Mouse (Mus musculus) intestine, embryonic 14.5 days (tissue): ENCODE results near the gene Hist1h2bb. TPM values are rescaled to one million over a fixed set of nuclear protein-coding genes. Genes with fewer than 3 reads are reported as not detected.

Experiments
- ATAC-seq: fragments of 200-750 bp; cut with Nextera tagmentation; replicated peaks from 2 replicates; pipeline ENCODE4 v1.8.0; 2017; ENCODE audit warnings: low read depth, moderate number of reproducible peaks, moderate TSS enrichment, moderate library complexity; ENCODE audit not compliant: low FRiP score, low TSS enrichment
- DNase-seq: peaks from one replicate; pipeline ENCODE4 v3.0.0-alpha.2; 2018; ENCODE audit warnings: low spot score
- H3K27ac ChIP-seq: fragments of 300-500 bp; sonication (generic); 2 replicates; pipeline ENCODE4 v1.5.1; 2014; ENCODE audit warnings: low read depth, mild to moderate bottlenecking, control low read depth
- H3K27me3 ChIP-seq: fragments of 300-500 bp; sonication (generic); replicated peaks from 2 replicates; pipeline ENCODE4 v1.6.1; 2014; ENCODE audit warnings: low read length, control low read depth; ENCODE audit not compliant: control insufficient read depth, insufficient read depth
- H3K36me3 ChIP-seq: fragments of 300-500 bp; sonication (generic); 2 replicates; pipeline ENCODE4 v1.6.1; 2014; ENCODE audit warnings: low read length, control low read depth; ENCODE audit not compliant: control insufficient read depth, insufficient read depth
- H3K4me1 ChIP-seq: fragments of 300-500 bp; sonication (generic); replicated peaks from 2 replicates; pipeline ENCODE4 v1.6.1; 2014; ENCODE audit warnings: low read length, control low read depth, mixed read lengths; ENCODE audit not compliant: control insufficient read depth, insufficient read depth
- H3K4me2 ChIP-seq: fragments of 300-500 bp; sonication (generic); 2 replicates; pipeline ENCODE4 v1.6.1; 2014; ENCODE audit warnings: low read length
- H3K4me3 ChIP-seq: fragments of 300-500 bp; sonication (generic); 2 replicates; pipeline ENCODE4 v1.5.1; 2014; ENCODE audit warnings: low read depth, low read length, control low read depth, mixed read lengths
- H3K9ac ChIP-seq: fragments of 300-500 bp; sonication (generic); 2 replicates; pipeline ENCODE4 v1.6.1; 2014; ENCODE audit warnings: mild to moderate bottlenecking, low read length
- H3K9me3 ChIP-seq: fragments of 300-500 bp; sonication (generic); 2 replicates; pipeline ENCODE4 v1.6.1; 2016; ENCODE audit warnings: low read length, control low read depth; ENCODE audit not compliant: control insufficient read depth
- WGBS: fragments of 180-500 bp; shearing (Covaris S2); extraction: QIAGEN DNeasy Blood & Tissue Kit; methylation state at CpG from one replicate; pipeline ENCODE4 v1.1.7; 2014; 5-methylcytosine and 5-hydroxymethylcytosine counted together
- microRNA-seq: library from miRNA; unstranded; fragments of <30 nt; microRNA quantifications from one replicate; pipeline ENCODE4, GENCODE M21; 2016
- polyA plus RNA-seq: library from polyadenylated mRNA; unstranded; fragments of >200 nt; fragmentation: Nextera tagmentation; extraction: Ambion mirVana; gene quantifications from 2 replicates; pipeline ENCODE4 v1.2.1, GENCODE M21; 2014

Hist1h2bb gene
- polyA plus RNA-seq, 1 experiment from 2014 or later: 5.0 TPM

DNA sequence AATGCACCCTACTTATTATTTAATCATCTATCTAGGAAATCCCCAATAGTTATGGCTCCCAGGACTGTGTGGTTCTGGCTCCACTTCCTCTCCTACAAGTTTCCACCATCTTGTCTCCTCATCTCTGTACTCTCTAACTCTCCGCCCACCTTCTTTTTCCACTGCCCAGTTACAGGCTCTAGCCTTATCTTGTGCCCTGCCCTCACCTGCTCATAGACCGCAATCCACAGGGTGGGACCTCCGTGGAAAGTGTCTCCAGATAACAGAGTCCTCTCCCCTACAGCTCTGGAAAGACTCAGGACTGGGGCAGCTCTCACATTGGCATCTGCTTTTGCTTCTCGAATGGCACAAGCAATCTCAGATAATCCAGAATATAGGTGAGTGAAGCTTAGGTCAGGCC, 32.5 kb downstream of the Hist1h2bb start:
- ATAC-seq (no peak), DNase-seq (no peak)
- H3K9ac ChIP-seq: no peak overlapping the region
- no peaks in the 10 kb centered on the region for H3K27me3 ChIP-seq
- H3K27ac ChIP-seq: no peak overlapping the region
- no peak overlapping the region for H3K4me3 ChIP-seq
- H3K36me3 ChIP-seq: no peaks in the 10 kb centered on the region
- WGBS: 69% methylated on average over 4 of the region's 4 CpGs
- no peak overlapping the region for H3K4me2 ChIP-seq
- H3K9me3 ChIP-seq: no peaks in the 10 kb centered on the region
- no peaks in the 10 kb centered on the region for H3K4me1 ChIP-seq

DNA sequence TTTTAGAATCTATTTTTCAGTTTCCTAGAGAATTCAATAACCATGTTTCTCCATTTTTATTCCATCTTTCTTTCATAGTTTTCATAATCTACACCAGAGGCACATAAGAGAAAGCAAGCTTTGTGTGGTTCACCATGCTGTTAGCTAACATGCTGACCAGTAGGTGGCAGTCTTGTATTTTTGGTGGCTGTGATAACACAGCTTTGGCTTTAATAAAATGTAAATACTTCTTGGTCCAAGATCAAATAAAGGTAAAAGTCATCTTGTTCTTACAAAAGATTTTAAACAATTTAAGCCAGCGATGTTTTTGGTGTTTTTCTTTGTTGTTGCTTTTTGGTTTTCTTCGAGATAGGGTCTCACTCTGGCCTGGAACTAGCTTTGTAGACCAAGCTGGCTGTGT, 46.0 kb downstream of the Hist1h2bb start:
- H3K27me3 ChIP-seq: no peaks in the 10 kb centered on the region
- no peak for DNase-seq
- no peaks in the 10 kb centered on the region for H3K4me1 ChIP-seq
- no peak overlapping the region for H3K9ac ChIP-seq
- 40% methylated on average over 2 of the region's 2 CpGs for WGBS
- H3K4me3 ChIP-seq: no peak overlapping the region
- no peak; the same call in 1 of the 2 replicates for ATAC-seq
- H3K27ac ChIP-seq: no peak overlapping the region
- no peaks in the 10 kb centered on the region for H3K36me3 ChIP-seq
- H3K9me3 ChIP-seq: no peaks in the 10 kb centered on the region
- H3K4me2 ChIP-seq: no peak overlapping the region

Small RNA genes lying within 50 kb of the gene (microRNA-seq; reads per million reads assigned to microRNA genes)
- gene Gm44314 (not detected), gene Gm44484 (not detected)

Other genes with a start within 250 kb of the Hist1h2bb start
- 6.5 and 6.9 TPM in 2 replicates for gene Hist1h4h, start 215.7 kb upstream of the Hist1h2bb start, polyA plus RNA-seq
- gene Hist1h2af, start 212.8 kb upstream of the Hist1h2bb start, polyA plus RNA-seq: 12.1 and 15.7 TPM in 2 replicates
- 6.1 and 8.1 TPM in 2 replicates for gene Hist1h3g, start 211.3 kb upstream of the Hist1h2bb start, polyA plus RNA-seq
- gene Hist1h2bh, start 203.3 kb upstream of the Hist1h2bb start, polyA plus RNA-seq: 0.47 and 1.1 TPM in 2 replicates
- gene Hist1h3f, start 202.7 kb upstream of the Hist1h2bb start, polyA plus RNA-seq: 1.1 and 1.2 TPM in 2 replicates
- 1.3 and 1.4 TPM in 2 replicates for gene Hist1h4f, start 195.1 kb upstream of the Hist1h2bb start, polyA plus RNA-seq
- gene Hist1h1d, start 193.5 kb upstream of the Hist1h2bb start, polyA plus RNA-seq: 0.64 and 0.90 TPM in 2 replicates
- gene Hist1h3e, start 184.4 kb upstream of the Hist1h2bb start, polyA plus RNA-seq: 9.3 and 9.7 TPM in 2 replicates
- 106 and 114 TPM in 2 replicates for gene Hist1h2ae, start 175.5 kb upstream of the Hist1h2bb start, polyA plus RNA-seq
- 6.1 and 7.6 TPM in 2 replicates for gene Hist1h2bg, start 175.3 kb upstream of the Hist1h2bb start, polyA plus RNA-seq
- 7.0 and 7.1 TPM in 2 replicates for gene Hist1h2bf, start 172.5 kb upstream of the Hist1h2bb start, polyA plus RNA-seq
- gene Hist1h2ad, start 172.4 kb upstream of the Hist1h2bb start, polyA plus RNA-seq: 2.2 and 4.2 TPM in 2 replicates
- 9.6 and 12.5 TPM in 2 replicates for gene Hist1h3d, start 171.0 kb upstream of the Hist1h2bb start, polyA plus RNA-seq
- gene Hist1h4d, start 165.1 kb upstream of the Hist1h2bb start, polyA plus RNA-seq: 111 and 114 TPM in 2 replicates
- gene Hist1h2be, start 125.6 kb upstream of the Hist1h2bb start, polyA plus RNA-seq: 1.5 and 1.9 TPM in 2 replicates
- 16.6 and 19.2 TPM in 2 replicates for gene Hist1h1e, start 124.2 kb upstream of the Hist1h2bb start, polyA plus RNA-seq
- gene Hist1h2ac, start 62.8 kb upstream of the Hist1h2bb start, polyA plus RNA-seq: 1.4 and 1.6 TPM in 2 replicates
- 46.3 and 57.5 TPM in 2 replicates for gene Hist1h2bc, start 62.5 kb upstream of the Hist1h2bb start, polyA plus RNA-seq
- gene Hist1h1t, start 50.9 kb upstream of the Hist1h2bb start, polyA plus RNA-seq: 0.27 TPM in 1 of 2 replicates, not detected in the other
- gene Hist1h4c, start 48.3 kb upstream of the Hist1h2bb start, polyA plus RNA-seq: 6.7 and 10.4 TPM in 2 replicates
- gene Hfe, start 35.9 kb upstream of the Hist1h2bb start, polyA plus RNA-seq: 7.2 and 7.8 TPM in 2 replicates
- 24.4 and 30.8 TPM in 2 replicates for gene Hist1h1c, start 7.9 kb upstream of the Hist1h2bb start, polyA plus RNA-seq
- gene Hist1h3c, start 1.1 kb upstream of the Hist1h2bb start, polyA plus RNA-seq: 6.9 and 7.9 TPM in 2 replicates
- 49.6 and 49.8 TPM in 2 replicates for gene Hist1h2ab, start 4.4 kb downstream of the Hist1h2bb start, polyA plus RNA-seq
- 13.9 and 15.5 TPM in 2 replicates for gene Hist1h3b, start 5.5 kb downstream of the Hist1h2bb start, polyA plus RNA-seq
- gene Hist1h4b, start 10.3 kb downstream of the Hist1h2bb start, polyA plus RNA-seq: 3.9 and 6.4 TPM in 2 replicates
- gene Hist1h4a, start 14.5 kb downstream of the Hist1h2bb start, polyA plus RNA-seq: 0.65 and 1.3 TPM in 2 replicates
- gene Hist1h3a, start 15.7 kb downstream of the Hist1h2bb start, polyA plus RNA-seq: 8.4 and 10.0 TPM in 2 replicates
- gene Hist1h1a, start 16.9 kb downstream of the Hist1h2bb start, polyA plus RNA-seq: 3.1 and 4.2 TPM in 2 replicates
- 0.12 TPM in 1 of 2 replicates, not detected in the other for gene Trim38, start 23.2 kb downstream of the Hist1h2bb start, polyA plus RNA-seq
- 0.05 TPM in 1 of 2 replicates, not detected in the other for gene Slc17a2, start 60.3 kb downstream of the Hist1h2bb start, polyA plus RNA-seq
- gene Slc17a3, start 92.7 kb downstream of the Hist1h2bb start, polyA plus RNA-seq: 0.04 and 0.08 TPM in 2 replicates
- 0.31 and 0.53 TPM in 2 replicates for gene Slc17a1, start 121.0 kb downstream of the Hist1h2bb start, polyA plus RNA-seq
- 14.7 and 17.5 TPM in 2 replicates for gene Slc17a4, start 168.3 kb downstream of the Hist1h2bb start, polyA plus RNA-seq
- not detected in 2 replicates for gene Hist1h2ba, start 187.4 kb downstream of the Hist1h2bb start, polyA plus RNA-seq
- not detected in 2 replicates for gene Hist1h2aa, start 187.7 kb downstream of the Hist1h2bb start, polyA plus RNA-seq
- gene Scgn, start 244.5 kb downstream of the Hist1h2bb start, polyA plus RNA-seq: 1.6 and 4.5 TPM in 2 replicates